Mouse (Mus musculus) stomach, embryonic 15.5 days (tissue): Measurements from ENCODE around the gene Cdh13. TPM values are rescaled to one million over a fixed set of nuclear protein-coding genes. Genes with fewer than 3 reads are reported as not detected.
"Not testable (repeated sequence)": the region's sequence is repeated elsewhere in the genome, so short reads cannot be mapped to it uniquely, and the experiment has no call there.

Experiments used
- ATAC-seq: fragments of 200-750 bp; cut with Nextera tagmentation; 2 replicates; pipeline ENCODE4 v1.8.0; 2017; ENCODE audit warnings: low read depth, moderate number of reproducible peaks, moderate TSS enrichment; ENCODE audit not compliant: insufficient read depth, low FRiP score
- H3K27ac ChIP-seq: fragments of 300-500 bp; sonication (generic); 2 replicates; pipeline ENCODE4 v1.5.1; 2015; ENCODE audit warnings: mild to moderate bottlenecking, inconsistent platforms
- H3K27me3 ChIP-seq: fragments of 300-500 bp; sonication (generic); replicated peaks from 2 replicates; pipeline ENCODE4 v1.6.1; 2015; ENCODE audit warnings: inconsistent platforms
- H3K36me3 ChIP-seq: fragments of 300-500 bp; sonication (generic); 2 replicates; pipeline ENCODE4 v1.6.1; 2015; ENCODE audit warnings: inconsistent platforms
- H3K4me1 ChIP-seq: fragments of 300-500 bp; sonication (generic); 2 replicates; pipeline ENCODE4 v1.6.1; 2015; ENCODE audit warnings: inconsistent platforms
- H3K4me2 ChIP-seq: fragments of 300-500 bp; sonication (generic); 2 replicates; pipeline ENCODE4 v1.6.1; 2015; ENCODE audit warnings: mild to moderate bottlenecking, inconsistent platforms
- H3K4me3 ChIP-seq: fragments of 300-500 bp; sonication (generic); replicated peaks from 2 replicates; pipeline ENCODE4 v1.5.1; 2015; ENCODE audit warnings: inconsistent platforms
- H3K9ac ChIP-seq: fragments of 300-500 bp; sonication (generic); 2 replicates; pipeline ENCODE4 v1.6.1; 2015; ENCODE audit warnings: inconsistent platforms
- H3K9me3 ChIP-seq: fragments of 300-500 bp; sonication (generic); 2 replicates; pipeline ENCODE4 v1.6.1; 2016; ENCODE audit warnings: inconsistent platforms
- WGBS: fragments of 180-500 bp; shearing (Covaris S2); methylation state at CpG from one replicate; pipeline ENCODE4 v1.1.7; 2015; 5-methylcytosine and 5-hydroxymethylcytosine counted together
- polyA plus RNA-seq: library from polyadenylated mRNA; unstranded; fragments of >200 nt; fragmentation: Nextera tagmentation; extraction: Ambion mirVana; gene quantifications from 2 replicates; pipeline ENCODE4 v1.2.1, GENCODE M21; 2015

Gene Cdh13
- polyA plus RNA-seq, 1 experiment from 2014 or later = 12.1 TPM

- Histone ChIP-seq H3K4me2 (no peak overlapping the region), H3K27me3 (no peaks in the 10 kb centered on the region), H3K9ac (no peak overlapping the region), H3K4me3 (no peak overlapping the region), H3K9me3 (no peaks in the 10 kb centered on the region), H3K36me3 (no peaks in the 10 kb centered on the region), H3K4me1 (no peaks in the 10 kb centered on the region), H3K27ac (no peak overlapping the region)
- ATAC-seq = no peak
- WGBS = 67% methylated on average over 8 of the region's 8 CpGs
These were observed 989.4 kb downstream of the Cdh13 start for GRCm38 (mm10) chr8:119272891-119273290.

- no peaks in the 10 kb centered on the region for H3K9me3 ChIP-seq
- whole genome bisulfite sequencing = 97% methylated on average over 1 of the region's 1 CpGs
These were observed 991.9 kb downstream of the Cdh13 start for GRCm38 (mm10) chr8:119275442-119275841.

GRCm38 (mm10) chr8:119277047-119277451 lies 993.5 kb downstream of the Cdh13 start:
- 0 out of 2 replicates have a peak overlapping the region, but pooled peaks have one; percentile 18 for H3K27ac ChIP-seq
- WGBS = 41% methylated on average over 3 of the region's 3 CpGs
- H3K4me1 ChIP-seq = no peaks in the 10 kb centered on the region
- H3K9me3 ChIP-seq = no peaks in the 10 kb centered on the region
- H3K4me3 ChIP-seq = no peak overlapping the region
- no peak overlapping the region for H3K4me2 ChIP-seq
- H3K9ac ChIP-seq = no peak overlapping the region
- no peak for ATAC-seq
- no peaks in the 10 kb centered on the region for H3K36me3 ChIP-seq
- H3K27me3 ChIP-seq = no peaks in the 10 kb centered on the region

More at GRCm38 (mm10) chr8:119275442-119275841, 991.9 kb downstream of the Cdh13 start:
- H3K4me2 ChIP-seq = no peak overlapping the region
- H3K36me3 ChIP-seq = no peaks in the 10 kb centered on the region
- no peaks in the 10 kb centered on the region for H3K27me3 ChIP-seq
- H3K27ac ChIP-seq = no peak overlapping the region
- no peak for ATAC-seq
- H3K4me1 ChIP-seq = no peaks in the 10 kb centered on the region
- H3K4me3 ChIP-seq = no peak overlapping the region
- no peak overlapping the region for H3K9ac ChIP-seq

DNA sequence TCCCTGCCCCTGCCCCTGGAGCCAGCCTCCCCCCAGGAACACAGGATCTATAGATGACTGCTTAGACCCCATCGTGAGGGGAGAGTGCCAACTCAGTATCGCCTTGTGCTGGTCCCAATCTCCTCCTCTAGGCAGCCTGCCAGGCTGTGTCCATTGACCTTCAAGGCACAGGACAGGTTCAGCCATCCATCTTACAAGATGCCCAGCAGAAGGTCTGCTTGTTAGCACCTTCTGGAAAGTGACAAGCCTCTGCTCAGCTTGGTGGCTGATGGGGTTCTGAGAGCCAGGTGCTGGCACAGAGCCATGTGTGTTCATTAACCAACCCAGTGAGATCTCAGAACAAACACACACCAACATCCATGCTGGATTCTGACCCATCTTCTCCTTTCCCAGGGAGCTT lies 998.2 kb downstream of the Cdh13 start:
- ATAC-seq = no peak
- 84% methylated on average over 2 of the region's 2 CpGs for WGBS
- no peak overlapping the region for H3K27ac ChIP-seq

GRCm38 (mm10) chr8:119284516-119284915 lies 1001.0 kb downstream of the Cdh13 start:
- no peaks in the 10 kb centered on the region for H3K4me1 ChIP-seq
- H3K27ac ChIP-seq = no peak overlapping the region
- no peak overlapping the region for H3K4me2 ChIP-seq
- H3K36me3 ChIP-seq = no peaks in the 10 kb centered on the region
- WGBS = 79% methylated on average over 9 of the region's 9 CpGs
- no peak overlapping the region for H3K9ac ChIP-seq
- H3K9me3 ChIP-seq = no peaks in the 10 kb centered on the region
- ATAC-seq = no peak
- no peak overlapping the region for H3K4me3 ChIP-seq
- H3K27me3 ChIP-seq = no peaks in the 10 kb centered on the region

More for the DNA sequence above, 998.2 kb downstream of the Cdh13 start:
- Histone ChIP-seq H3K4me3 (no peak overlapping the region), H3K27me3 (no peaks in the 10 kb centered on the region), H3K9ac (no peak overlapping the region), H3K4me2 (no peak overlapping the region), H3K4me1 (no peaks in the 10 kb centered on the region), H3K9me3 (no peaks in the 10 kb centered on the region), H3K36me3 (no peaks in the 10 kb centered on the region)

- 73% methylated on average over 4 of the region's 4 CpGs for WGBS
These were observed 1001.4 kb downstream of the Cdh13 start for GRCm38 (mm10) chr8:119284920-119285319.

DNA sequence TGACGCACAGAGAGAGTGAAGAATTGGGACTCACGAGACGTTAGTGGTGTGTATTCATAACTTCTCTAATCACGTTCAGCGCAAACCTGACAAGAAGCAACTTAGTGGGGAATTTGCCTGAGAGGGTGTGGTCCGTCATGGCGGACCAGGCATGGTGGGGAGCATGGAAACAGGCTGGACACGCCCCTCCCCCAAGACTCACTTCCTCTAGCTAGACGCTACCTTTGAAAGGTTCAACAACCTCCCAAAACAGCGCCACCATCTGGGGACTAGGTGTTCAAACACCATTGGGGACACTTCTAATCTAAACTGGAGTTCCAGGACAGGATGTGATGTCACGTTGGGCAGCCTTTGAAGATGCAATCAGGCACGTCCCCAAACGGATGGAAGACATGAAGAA lies 1011.9 kb downstream of the Cdh13 start:
- no peaks in the 10 kb centered on the region for H3K4me1 ChIP-seq
- no peak overlapping the region for H3K4me2 ChIP-seq
- H3K9ac ChIP-seq = no peak overlapping the region
- 76% methylated on average over 13 of the region's 13 CpGs for WGBS
- H3K27ac ChIP-seq = no peak overlapping the region
- H3K4me3 ChIP-seq = no peak overlapping the region
- no peaks in the 10 kb centered on the region for H3K9me3 ChIP-seq
- H3K27me3 ChIP-seq = no peaks in the 10 kb centered on the region
- ATAC-seq = no peak
- no peaks in the 10 kb centered on the region for H3K36me3 ChIP-seq

More at GRCm38 (mm10) chr8:119284920-119285319, 1001.4 kb downstream of the Cdh13 start:
- Histone ChIP-seq H3K27me3 (no peaks in the 10 kb centered on the region), H3K27ac (no peak overlapping the region), H3K4me3 (no peak overlapping the region), H3K4me1 (no peaks in the 10 kb centered on the region), H3K36me3 (no peaks in the 10 kb centered on the region), H3K9ac (no peak overlapping the region), H3K9me3 (no peaks in the 10 kb centered on the region), H3K4me2 (no peak overlapping the region)
- ATAC-seq = no peak

GRCm38 (mm10) chr8:119297752-119298151 lies 1014.2 kb downstream of the Cdh13 start:
- not testable (repeated sequence) for ATAC-seq, H3K4me2 ChIP-seq, H3K27me3 ChIP-seq

GRCm38 (mm10) chr8:119300335-119300734 lies 1016.8 kb downstream of the Cdh13 start:
- Histone ChIP-seq H3K27me3 (no peaks in the 10 kb centered on the region), H3K36me3 (no peaks in the 10 kb centered on the region), H3K4me2 (no peak overlapping the region), H3K9me3 (no peaks in the 10 kb centered on the region), H3K27ac (no peak overlapping the region), H3K4me1 (no peaks in the 10 kb centered on the region), H3K9ac (no peak overlapping the region), H3K4me3 (no peak overlapping the region)
- no peak for ATAC-seq
- WGBS = 88% methylated on average over 5 of the region's 5 CpGs

More at GRCm38 (mm10) chr8:119297752-119298151, 1014.2 kb downstream of the Cdh13 start:
- not testable (repeated sequence) for H3K4me1 ChIP-seq, H3K4me3 ChIP-seq, H3K9ac ChIP-seq, H3K9me3 ChIP-seq, H3K36me3 ChIP-seq, H3K27ac ChIP-seq
- 29% methylated on average over 3 of the region's 3 CpGs for WGBS

DNA sequence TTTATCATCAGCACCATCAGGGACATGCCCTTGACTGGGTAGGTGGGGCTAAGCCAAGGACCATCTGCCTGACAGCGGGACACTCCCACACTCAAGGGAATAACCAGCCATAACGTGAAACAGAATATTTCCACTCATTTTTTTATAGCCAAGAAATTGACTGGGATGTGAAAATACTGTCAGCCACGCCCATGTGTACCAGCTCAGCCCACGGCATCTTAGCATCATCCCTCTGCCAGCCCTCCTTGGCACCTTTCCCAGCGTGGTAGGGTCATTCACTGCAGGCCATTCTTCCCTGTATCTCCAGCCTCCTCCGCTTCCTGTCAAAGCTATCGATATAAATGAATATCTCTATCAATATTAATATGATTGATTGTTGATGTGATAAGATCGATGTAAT lies 1020.7 kb downstream of the Cdh13 start:
- no peaks in the 10 kb centered on the region for H3K9me3 ChIP-seq
- WGBS = 81% methylated on average over 8 of the region's 8 CpGs
- H3K27me3 ChIP-seq = no peaks in the 10 kb centered on the region
- ATAC-seq = no peak
- H3K36me3 ChIP-seq = no peaks in the 10 kb centered on the region
- no peak overlapping the region for H3K27ac ChIP-seq
- H3K4me1 ChIP-seq = no peaks in the 10 kb centered on the region
- no peak overlapping the region for H3K9ac ChIP-seq
- H3K4me3 ChIP-seq = no peak overlapping the region
- no peak overlapping the region for H3K4me2 ChIP-seq

DNA sequence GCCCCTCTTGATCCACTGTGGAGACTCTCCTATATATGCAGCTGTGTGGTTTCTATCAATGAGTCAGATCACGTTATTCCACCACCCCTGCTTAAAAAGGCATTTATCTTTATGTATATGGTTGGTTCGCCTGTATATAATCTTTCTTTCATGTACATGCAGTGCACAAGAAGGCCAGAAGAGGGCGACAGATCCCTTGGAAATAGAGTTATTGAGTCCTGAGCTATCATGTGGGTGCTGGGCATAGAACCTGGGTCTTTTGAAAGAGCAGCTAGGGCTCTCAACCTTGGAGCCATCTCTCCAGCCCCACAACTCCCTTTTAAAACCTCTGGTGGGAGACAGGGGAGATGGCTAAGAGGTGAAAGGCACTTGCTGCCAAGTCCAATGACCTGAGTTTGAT lies 1027.9 kb downstream of the Cdh13 start:
- WGBS = 23% methylated on average over 3 of the region's 3 CpGs
- no peak overlapping the region for H3K4me3 ChIP-seq
- H3K27ac ChIP-seq = no peak overlapping the region
- no peaks in the 10 kb centered on the region for H3K36me3 ChIP-seq
- no peaks in the 10 kb centered on the region for H3K4me1 ChIP-seq
- H3K4me2 ChIP-seq = no peak overlapping the region
- no peak for ATAC-seq
- no peaks in the 10 kb centered on the region for H3K9me3 ChIP-seq
- no peak overlapping the region for H3K9ac ChIP-seq
- H3K27me3 ChIP-seq = no peaks in the 10 kb centered on the region

- Histone ChIP-seq H3K36me3 (no peaks in the 10 kb centered on the region), H3K4me3 (no peak overlapping the region), H3K4me1 (no peaks in the 10 kb centered on the region), H3K27ac (no peak overlapping the region), H3K9ac (no peak overlapping the region), H3K9me3 (no peaks in the 10 kb centered on the region), H3K27me3 (no peaks in the 10 kb centered on the region), H3K4me2 (no peak overlapping the region)
- ATAC-seq = no peak
- WGBS = 47% methylated on average over 6 of the region's 6 CpGs
These were observed 1039.7 kb downstream of the Cdh13 start for GRCm38 (mm10) chr8:119323215-119323614.

DNA sequence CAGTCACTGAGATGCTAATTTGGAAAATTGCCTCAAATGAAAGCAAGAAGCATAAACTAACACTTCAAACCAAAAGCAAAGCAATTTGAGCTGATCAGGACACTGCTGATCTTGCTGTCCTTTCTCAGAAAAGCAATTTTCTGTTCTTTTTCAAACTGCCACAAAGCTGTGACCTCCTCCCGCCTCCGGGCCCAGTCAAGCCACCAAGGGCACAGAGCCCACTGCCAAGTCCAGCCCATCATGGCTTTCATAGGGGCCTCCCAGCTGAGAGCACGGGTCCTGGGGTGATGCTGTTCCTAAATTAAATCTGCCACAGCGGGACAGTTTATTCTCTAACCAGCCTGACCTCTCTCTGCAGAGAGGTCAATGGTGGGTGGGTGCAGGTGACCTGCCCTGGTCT lies 1056.0 kb downstream of the Cdh13 start:
- no peak overlapping the region for H3K9ac ChIP-seq
- no peaks in the 10 kb centered on the region for H3K9me3 ChIP-seq
- H3K27ac ChIP-seq = no peak overlapping the region
- no peaks in the 10 kb centered on the region for H3K36me3 ChIP-seq
- 84% methylated on average over 4 of the region's 4 CpGs for WGBS
- no peak overlapping the region for H3K4me2 ChIP-seq
- H3K4me3 ChIP-seq = no peak overlapping the region
- H3K27me3 ChIP-seq = 0 out of 2 replicates have a peak, but pooled peaks cover 4% of the 10 kb centered on the region
- ATAC-seq = no peak
- H3K4me1 ChIP-seq = no peaks in the 10 kb centered on the region
